Mouse (Mus musculus) right cerebral cortex, adult 2 months (tissue): ENCODE results near the gene Scgb2b24.

Source experiments
- DNase-seq, 2 experiments: peaks; one replicate each; pipeline ENCODE4 v3.0.0; 2021 to 2022; ENCODE audit warnings: low spot score in 2 of 2

Scgb2b24 gene

GRCm38 (mm10) chr7:33739212-33739611, at the start of gene Scgb2b24:
Scgb2b24 (minus strand) TSS chr7:33739312.
- DNase-seq = no peak

GRCm38 (mm10) chr7:33743499-33743898, 4.4 kb upstream of the Scgb2b24 start, which contains the start of gene Scgb1b24:
Scgb1b24 (plus strand) TSS chr7:33743799.
- DNase-seq = no peak

GRCm38 (mm10) chr7:33689864-33690263, 49.2 kb downstream of the Scgb2b24 start:
- no peak for DNase-seq
